23 mouse cellular contexts compared by ENCODE assay signal in genomic region chr5:93117648-93118047, GRCm38 (mm10). TPM values are rescaled to one million over a fixed set of nuclear protein-coding genes. Genes with fewer than 3 reads are reported as not detected.
DNase-seq lines count a peak whose midpoint lies in the region; ATAC-seq and TF ChIP-seq lines count a peak whose summit lies in the region.
"Had no signal": no experiment of that assay in that cellular context is flagged by ENCODE, and none has a peak within 500 bp of the region (broad histone marks: within the 10 kb centered on the region; RNA-seq: fewer than 3 reads in every experiment).

No protein-coding gene starts in this region.

- no peaks in the 10 kb centered on the region for H3K9me3 ChIP-seq in kidney, embryonic 15.5 days (replicated peaks)
- no peaks in the 10 kb centered on the region for H3K9me3 ChIP-seq in G1E (replicated peaks)
- H3K9me3 ChIP-seq: heart, embryonic 12.5 days; hindbrain, embryonic 12.5 days; midbrain, embryonic 12.5 days; neural tube, embryonic 15.5 days had no signal

- H3K9ac ChIP-seq in kidney, embryonic 15.5 days, result no peak overlapping the region
- H3K9ac ChIP-seq: heart, embryonic 12.5 days; hindbrain, embryonic 12.5 days; midbrain, embryonic 12.5 days; neural tube, embryonic 15.5 days had no signal

- peaks cover 79% of the 10 kb centered on the region for H3K4me1 ChIP-seq in kidney, embryonic 15.5 days
- peaks cover 23% of the 10 kb centered on the region for H3K4me1 ChIP-seq in G1E (ENCODE audit: insufficient read depth, low read depth, low read length)

- H3K27me3 ChIP-seq in kidney, embryonic 15.5 days, result no peaks in the 10 kb centered on the region
- H3K27me3 ChIP-seq in G1E (ENCODE audit: insufficient read depth, low read length), result no peaks in the 10 kb centered on the region
- H3K27me3 ChIP-seq: heart, embryonic 12.5 days; hindbrain, embryonic 12.5 days; midbrain, embryonic 12.5 days; neural tube, embryonic 15.5 days had no signal

- no peak overlapping the region for H3K4me2 ChIP-seq in kidney, embryonic 15.5 days
- H3K4me2 ChIP-seq: heart, embryonic 12.5 days; hindbrain, embryonic 12.5 days; liver, embryonic 11.5 days; midbrain, embryonic 12.5 days; neural tube, embryonic 15.5 days had no signal

- peaks cover 3% of the 10 kb centered on the region for H3K36me3 ChIP-seq in kidney, embryonic 15.5 days
- peaks cover 45% of the 10 kb centered on the region for H3K36me3 ChIP-seq in G1E (replicated peaks)
- H3K36me3 ChIP-seq: hindbrain, embryonic 12.5 days; midbrain, embryonic 12.5 days; neural tube, embryonic 15.5 days had no signal

- H3K27ac ChIP-seq in kidney, embryonic 15.5 days, result peak overlapping the region; percentile 49
- H3K27ac ChIP-seq: hindbrain, embryonic 12.5 days; midbrain, embryonic 12.5 days; neural tube, embryonic 15.5 days had no signal

- no peak for TF ChIP-seq CTCF in G1E (IDR thresholded peaks at IDR 0.05; ENCODE audit: low read depth, low read length)

- DNase-seq in kidney, adult 8-10 months, result no peak
- peak; percentile 62 for DNase-seq in A20 (ENCODE audit: low read depth, low spot score)
- DNase-seq in G1E (ENCODE audit: low spot score), result peak; percentile 20
- DNase-seq in ovary, adult 18-20 months (ENCODE audit: low spot score), result no peak
- DNase-seq: adrenal gland, postnatal 25 days; cerebellum, adult 11 months; cerebellum, postnatal 14 days; embryo, embryonic 11 days; heart, postnatal 14 days; kidney, postnatal 14 days; lung, adult 18-20 months; lung, postnatal 14 days; right cerebral cortex, postnatal 25 days; thymus, postnatal 36 days had no signal

- no peak overlapping the region for H3K4me3 ChIP-seq in kidney, embryonic 15.5 days (replicated peaks)
- no peak overlapping the region for H3K4me3 ChIP-seq in G1E (ENCODE audit: low read depth, low read length)
- H3K4me3 ChIP-seq: heart, embryonic 12.5 days; hindbrain, embryonic 12.5 days; midbrain, embryonic 12.5 days; neural tube, embryonic 15.5 days had no signal

- ATAC-seq in kidney, embryonic 15.5 days (replicated peaks; ENCODE audit: low FRiP score), result peak; percentile 27
- peak; percentile 69; the same call in 1 of the 2 replicates for ATAC-seq in G1E (ENCODE audit: extremely low read depth, insufficient number of reproducible peaks, low FRiP score, poor library complexity, severe bottlenecking)
- peak; percentile 79 for ATAC-seq in monocyte, adult 5-6 weeks (replicated peaks; ENCODE audit: insufficient number of reproducible peaks, low FRiP score, low TSS enrichment, poor library complexity, severe bottlenecking)
- ATAC-seq in inflammation-experienced regulatory T-cells, adult 6 months, result no peak
- ATAC-seq: forebrain, embryonic 16.5 days had no signal

- WGBS in kidney, embryonic 15.5 days, result 51% methylated on average over 8 of the region's 8 CpGs

RNA-seq across cellular contexts. Expression of gene Sept11, which starts 24.4 kb away (rescaled TPM):
- 221 and 222 TPM in 2 replicates for polyA plus RNA-seq in kidney, embryonic 15.5 days (2015; fragmentation: Nextera tagmentation; extraction: Ambion mirVana)
- 96.1 and 104 TPM in 2 replicates for total RNA-seq in G1E (2014; fragmentation: Nextera tagmentation)
- 41.2 and 46.1 TPM in 2 replicates for total RNA-seq in G1E (2017)
- 20.4 and 25.4 TPM in 2 replicates for polyA plus RNA-seq in G1E (2012)
- total RNA-seq in monocyte, adult 5-6 weeks (2017), result 78.7 to 182 TPM (median 86.3 TPM) in 3 replicates
- 10 to 100 TPM; 28.0 to 72.7 (median 29.9) TPM for polyA plus RNA-seq in inflammation-experienced regulatory T-cells, adult 6 months (2017; shearing (Covaris generic))

Comparison
In these comparisons a context has a peak if more than half of its experiments do, and no peak if none do; other contexts are left out.
1. DNase-seq: peak in A20 (single experiment) and G1E (single experiment); none in kidney, adult 8-10 months (0 of 2) and ovary, adult 18-20 months (single experiment).